Comparison of ENCODE assay signal across 18 mouse cellular contexts in genomic region chr5:63765886-63766285, GRCm38 (mm10). TPM values are rescaled to one million over a fixed set of nuclear protein-coding genes. Genes with fewer than 3 reads are reported as not detected.
A peak's percentile ranks its signal among the peaks of the same experiment; 100 is the strongest.
DNase-seq lines count a peak whose midpoint lies in the region; ATAC-seq and TF ChIP-seq lines count a peak whose summit lies in the region.
"Had no signal": no experiment of that assay in that cellular context is flagged by ENCODE, and none has a peak within 500 bp of the region (broad histone marks: within the 10 kb centered on the region; RNA-seq: fewer than 3 reads in every experiment).

No protein-coding gene starts in this region.

- H3K4me1 ChIP-seq in forebrain, embryonic 12.5 days, result no peaks in the 10 kb centered on the region
- H3K4me1 ChIP-seq in forebrain, embryonic 10.5 days, result no peaks in the 10 kb centered on the region
- 0 out of 2 replicates have a peak, but pooled peaks cover 4% of the 10 kb centered on the region for H3K4me1 ChIP-seq in neural tube, embryonic 15.5 days
- H3K4me1 ChIP-seq: midbrain, embryonic 12.5 days had no signal

- WGBS in forebrain, embryonic 12.5 days, result 90% methylated on average over 4 of the region's 4 CpGs
- WGBS in forebrain, embryonic 10.5 days, result 97% methylated on average over 4 of the region's 4 CpGs
- 78% methylated on average over 4 of the region's 4 CpGs for WGBS in neural tube, embryonic 15.5 days

- no peak overlapping the region for H3K9ac ChIP-seq in forebrain, embryonic 12.5 days
- H3K9ac ChIP-seq in neural tube, embryonic 15.5 days (replicated peaks), result no peak overlapping the region
- H3K9ac ChIP-seq: midbrain, embryonic 12.5 days had no signal

- no peak for TF ChIP-seq CTCF in layer of hippocampus, adult 2 months (conservative IDR thresholded peaks at IDR 0.05)

- no peak overlapping the region for H3K4me2 ChIP-seq in forebrain, embryonic 12.5 days
- no peak overlapping the region for H3K4me2 ChIP-seq in neural tube, embryonic 15.5 days
- H3K4me2 ChIP-seq: midbrain, embryonic 12.5 days had no signal

- 0 out of 2 replicates have a peak, but pooled peaks have one; percentile 30 for ATAC-seq in forebrain, embryonic 12.5 days (ENCODE audit: low FRiP score)
- peak; percentile 43; the same call in 1 of the 2 replicates for ATAC-seq in neural tube, embryonic 15.5 days (ENCODE audit: low FRiP score)

- no peaks in the 10 kb centered on the region for H3K9me3 ChIP-seq in forebrain, embryonic 12.5 days
- no peaks in the 10 kb centered on the region for H3K9me3 ChIP-seq in forebrain, embryonic 10.5 days
- H3K9me3 ChIP-seq in neural tube, embryonic 15.5 days (replicated peaks), result no peaks in the 10 kb centered on the region
- H3K9me3 ChIP-seq: midbrain, embryonic 12.5 days had no signal

- H3K27ac ChIP-seq in forebrain, embryonic 12.5 days, result no peak overlapping the region
- H3K27ac ChIP-seq in forebrain, embryonic 10.5 days, result no peak overlapping the region
- H3K27ac ChIP-seq in layer of hippocampus, adult 2 months, result no peak overlapping the region
- H3K27ac ChIP-seq in neural tube, embryonic 15.5 days (replicated peaks), result no peak overlapping the region
- H3K27ac ChIP-seq: midbrain, embryonic 12.5 days had no signal

- no peak for DNase-seq in forebrain, embryonic 10.5 days (ENCODE audit: extremely low spot score, low spot score)
- peak; percentile 11 to 23 for DNase-seq in layer of hippocampus, adult 2 months (ENCODE audit: low spot score in 2 of 2)
- no peak for DNase-seq in layer of hippocampus, postnatal 36 days
- DNase-seq in right cerebral cortex, postnatal 4 days, result peak; percentile 35
- no peak for DNase-seq in right cerebral cortex, postnatal 14 days
- DNase-seq in adrenal gland, postnatal 4 days (ENCODE audit: low spot score in 2 of 2), result no peak
- DNase-seq: adrenal gland, postnatal 14 days; B cell, adult 2 months; cerebellum, postnatal 36 days; gastrocnemius, postnatal 25 days; heart, postnatal 14 days; kidney, adult 2 months; kidney, postnatal 25 days; lung, postnatal 4 days; thymus, postnatal 25 days had no signal

- H3K4me3 ChIP-seq in forebrain, embryonic 12.5 days (replicated peaks), result no peak overlapping the region
- no peak overlapping the region for H3K4me3 ChIP-seq in forebrain, embryonic 10.5 days
- H3K4me3 ChIP-seq in layer of hippocampus, adult 2 months, result no peak overlapping the region
- H3K4me3 ChIP-seq in neural tube, embryonic 15.5 days (replicated peaks), result no peak overlapping the region
- H3K4me3 ChIP-seq: midbrain, embryonic 12.5 days had no signal

- H3K27me3 ChIP-seq in forebrain, embryonic 12.5 days, result no peaks in the 10 kb centered on the region
- H3K27me3 ChIP-seq in forebrain, embryonic 10.5 days (ENCODE audit: poor library complexity, severe bottlenecking), result no peaks in the 10 kb centered on the region
- no peaks in the 10 kb centered on the region for H3K27me3 ChIP-seq in neural tube, embryonic 15.5 days (replicated peaks)
- H3K27me3 ChIP-seq: midbrain, embryonic 12.5 days had no signal

- H3K36me3 ChIP-seq in forebrain, embryonic 12.5 days (replicated peaks), result no peaks in the 10 kb centered on the region
- H3K36me3 ChIP-seq in forebrain, embryonic 10.5 days (replicated peaks), result no peaks in the 10 kb centered on the region
- H3K36me3 ChIP-seq in neural tube, embryonic 15.5 days, result no peaks in the 10 kb centered on the region
- H3K36me3 ChIP-seq: midbrain, embryonic 12.5 days had no signal

RNA-seq across cellular contexts. Expression of gene 0610040J01Rik, which starts 46.3 kb away (rescaled TPM):
- polyA plus RNA-seq in forebrain, embryonic 12.5 days (2016; fragmentation: Nextera tagmentation; extraction: Ambion mirVana), result 1.8 and 1.9 TPM in 2 replicates
- 1.9 and 2.0 TPM in 2 replicates for polyA plus RNA-seq in forebrain, embryonic 10.5 days (2016; fragmentation: Nextera tagmentation; extraction: Ambion mirVana)
- total RNA-seq in layer of hippocampus, adult 2 months (2021), result 1 to 10 TPM; 2.9 to 4.0 TPM
- total RNA-seq in layer of hippocampus, postnatal 36 days (2021), result 1 to 10 TPM; 2.9 to 5.9 TPM
- 4.0 and 6.8 TPM in 2 replicates for polyA plus RNA-seq in neural tube, embryonic 15.5 days (2015; fragmentation: Nextera tagmentation; extraction: Ambion mirVana)
- total RNA-seq in adrenal gland, postnatal 4 days (2021), result 1 to 10 TPM; 3.5 to 6.6 TPM

Comparison
In these comparisons a context has a peak if more than half of its experiments do, and no peak if none do; other contexts are left out.
1. DNase-seq: peak in layer of hippocampus, adult 2 months (2 of 2) and right cerebral cortex, postnatal 4 days (single experiment); none in forebrain, embryonic 10.5 days (single experiment), layer of hippocampus, postnatal 36 days (0 of 2), right cerebral cortex, postnatal 14 days (single experiment) and adrenal gland, postnatal 4 days (0 of 2).